Mouse (Mus musculus) stomach, embryonic 16.5 days (tissue): ENCODE results near the gene Arl6ip4. TPM values are rescaled to one million over a fixed set of nuclear protein-coding genes. Genes with fewer than 3 reads are reported as not detected.

Source experiments
- ATAC-seq: fragments of 200-750 bp; cut with Nextera tagmentation; 2 replicates; pipeline ENCODE4 v1.8.0; 2017; ENCODE audit warnings: moderate number of reproducible peaks, moderate TSS enrichment; ENCODE audit not compliant: insufficient read depth, low FRiP score
- H3K27ac ChIP-seq: fragments of 300-500 bp; sonication (generic); 2 replicates; pipeline ENCODE4 v1.5.1; 2014; ENCODE audit warnings: low read length
- H3K27me3 ChIP-seq: fragments of 300-500 bp; sonication (generic); 2 replicates; pipeline ENCODE4 v1.6.1; 2014; ENCODE audit warnings: low read length, control low read depth, mixed read lengths; ENCODE audit not compliant: control insufficient read depth, insufficient read depth
- H3K36me3 ChIP-seq: fragments of 300-500 bp; sonication (generic); 2 replicates; pipeline ENCODE4 v1.6.1; 2014; ENCODE audit warnings: low read length; ENCODE audit not compliant: control insufficient read depth, insufficient read depth
- H3K4me1 ChIP-seq: fragments of 300-500 bp; sonication (generic); 2 replicates; pipeline ENCODE4 v1.6.1; 2014; ENCODE audit warnings: low read length, control low read depth, mixed read lengths; ENCODE audit not compliant: control insufficient read depth, insufficient read depth
- H3K4me2 ChIP-seq: fragments of 300-500 bp; sonication (generic); 2 replicates; pipeline ENCODE4 v1.6.1; 2014; ENCODE audit warnings: low read depth, low read length, mixed read lengths
- H3K4me3 ChIP-seq: fragments of 300-500 bp; sonication (generic); replicated peaks from 2 replicates; pipeline ENCODE4 v1.5.1; 2014; ENCODE audit warnings: mild to moderate bottlenecking, low read length
- H3K9ac ChIP-seq: fragments of 300-500 bp; sonication (generic); 2 replicates; pipeline ENCODE4 v1.6.1; 2014; ENCODE audit warnings: low read length
- H3K9me3 ChIP-seq: fragments of 300-500 bp; sonication (generic); replicated peaks from 2 replicates; pipeline ENCODE4 v1.6.1; 2016; ENCODE audit warnings: low read length, control low read depth; ENCODE audit not compliant: control insufficient read depth
- WGBS: fragments of 180-500 bp; shearing (Covaris S2); extraction: QIAGEN DNeasy Blood & Tissue Kit; methylation state at CpG from one replicate; pipeline ENCODE4 v1.1.7; 2014; 5-methylcytosine and 5-hydroxymethylcytosine counted together
- polyA plus RNA-seq: library from polyadenylated mRNA; unstranded; fragments of >200 nt; fragmentation: Nextera tagmentation; extraction: Ambion mirVana; gene quantifications from 2 replicates; pipeline ENCODE4 v1.2.1, GENCODE M21; 2015

Arl6ip4 gene
- polyA plus RNA-seq, 1 experiment from 2014 or later: 81.6 TPM

GRCm38 (mm10) chr5:124078794-124079416 lies 37.0 kb upstream of the Arl6ip4 start:
- Histone ChIP-seq H3K27ac (no peak overlapping the region), H3K4me3 (no peak overlapping the region), H3K4me2 (no peak overlapping the region), H3K27me3 (no peaks in the 10 kb centered on the region), H3K9me3 (no peaks in the 10 kb centered on the region), H3K4me1 (peaks cover 15% of the 10 kb centered on the region), H3K9ac (peak overlapping the region; percentile 47; the same call in 1 of the 2 replicates), H3K36me3 (no peaks in the 10 kb centered on the region)
- 57% methylated on average over 9 of the region's 9 CpGs for WGBS
- ATAC-seq: peak; percentile 19; the same call in 1 of the 2 replicates

- Histone ChIP-seq H3K4me2 (no peak overlapping the region), H3K9ac (no peak overlapping the region), H3K4me1 (peaks cover 12% of the 10 kb centered on the region), H3K36me3 (no peaks in the 10 kb centered on the region), H3K27ac (no peak overlapping the region), H3K27me3 (no peaks in the 10 kb centered on the region), H3K4me3 (no peak overlapping the region), H3K9me3 (no peaks in the 10 kb centered on the region)
- 86% methylated on average over 17 of the region's 17 CpGs for WGBS
- no peak for ATAC-seq
Measured at GRCm38 (mm10) chr5:124079880-124080279, 36.0 kb upstream of the Arl6ip4 start.

GRCm38 (mm10) chr5:124082447-124082846 lies 33.4 kb upstream of the Arl6ip4 start:
- H3K27ac ChIP-seq: no peak overlapping the region

GRCm38 (mm10) chr5:124082941-124083688 lies 32.8 kb upstream of the Arl6ip4 start:
- Histone ChIP-seq H3K9ac (no peak overlapping the region), H3K27ac (no peak overlapping the region)
- no peak for ATAC-seq

More at GRCm38 (mm10) chr5:124082447-124082846, 33.4 kb upstream of the Arl6ip4 start:
- H3K4me3 ChIP-seq: no peak overlapping the region
- H3K9me3 ChIP-seq: no peaks in the 10 kb centered on the region
- peak overlapping the region; percentile 16; the same call in 1 of the 2 replicates for H3K9ac ChIP-seq
- H3K4me2 ChIP-seq: no peak overlapping the region
- 63% methylated on average over 10 of the region's 10 CpGs for WGBS
- H3K4me1 ChIP-seq: no peaks in the 10 kb centered on the region
- peak; percentile 35; the same call in 1 of the 2 replicates for ATAC-seq
- H3K27me3 ChIP-seq: no peaks in the 10 kb centered on the region
- no peaks in the 10 kb centered on the region for H3K36me3 ChIP-seq

GRCm38 (mm10) chr5:124083850-124084587 lies 31.9 kb upstream of the Arl6ip4 start:
- Histone ChIP-seq H3K9me3 (no peaks in the 10 kb centered on the region), H3K36me3 (no peaks in the 10 kb centered on the region), H3K4me1 (no peaks in the 10 kb centered on the region), H3K9ac (no peak overlapping the region), H3K27ac (peak overlapping the region; percentile 65; the same call in 1 of the 2 replicates), H3K27me3 (no peaks in the 10 kb centered on the region), H3K4me3 (no peak overlapping the region), H3K4me2 (no peak overlapping the region)
- 74% methylated on average over 14 of the region's 14 CpGs for WGBS
- ATAC-seq: peak; percentile 57; the same call in 1 of the 2 replicates

More at GRCm38 (mm10) chr5:124082941-124083688, 32.8 kb upstream of the Arl6ip4 start:
- Histone ChIP-seq H3K4me1 (no peaks in the 10 kb centered on the region), H3K4me2 (no peak overlapping the region), H3K9me3 (no peaks in the 10 kb centered on the region), H3K36me3 (no peaks in the 10 kb centered on the region), H3K27me3 (no peaks in the 10 kb centered on the region), H3K4me3 (no peak overlapping the region)
- 88% methylated on average over 17 of the region's 17 CpGs for WGBS

- Histone ChIP-seq H3K27ac (peak overlapping the region; percentile 65; the same call in 1 of the 2 replicates), H3K4me1 (no peaks in the 10 kb centered on the region), H3K9ac (peak overlapping the region; percentile 29; the same call in 1 of the 2 replicates), H3K4me2 (no peak overlapping the region), H3K4me3 (no peak overlapping the region), H3K9me3 (no peaks in the 10 kb centered on the region), H3K27me3 (no peaks in the 10 kb centered on the region), H3K36me3 (no peaks in the 10 kb centered on the region)
- WGBS: 36% methylated on average over 11 of the region's 11 CpGs
- peak; percentile 30; the same call in 1 of the 2 replicates for ATAC-seq
Measured at GRCm38 (mm10) chr5:124084588-124085173, 31.2 kb upstream of the Arl6ip4 start.

- no peaks in the 10 kb centered on the region for H3K4me1 ChIP-seq
- 0 out of 2 replicates have a peak overlapping the region, but pooled peaks have one; percentile 8 for H3K9ac ChIP-seq
- H3K27ac ChIP-seq: no peak overlapping the region
- H3K4me3 ChIP-seq: no peak overlapping the region
- WGBS: 67% methylated on average over 3 of the region's 3 CpGs
- ATAC-seq: no peak
- H3K27me3 ChIP-seq: no peaks in the 10 kb centered on the region
- H3K4me2 ChIP-seq: no peak overlapping the region
- H3K36me3 ChIP-seq: no peaks in the 10 kb centered on the region
- no peaks in the 10 kb centered on the region for H3K9me3 ChIP-seq
Measured at GRCm38 (mm10) chr5:124085513-124085912, 30.4 kb upstream of the Arl6ip4 start.

- H3K9ac ChIP-seq: no peak overlapping the region
- H3K4me1 ChIP-seq: no peaks in the 10 kb centered on the region
- no peak for ATAC-seq
- WGBS: 78% methylated on average over 4 of the region's 4 CpGs
- H3K27ac ChIP-seq: no peak overlapping the region
- H3K36me3 ChIP-seq: no peaks in the 10 kb centered on the region
- no peaks in the 10 kb centered on the region for H3K27me3 ChIP-seq
- no peak overlapping the region for H3K4me2 ChIP-seq
- no peak overlapping the region for H3K4me3 ChIP-seq
- no peaks in the 10 kb centered on the region for H3K9me3 ChIP-seq
Measured at GRCm38 (mm10) chr5:124086876-124087275, 29.0 kb upstream of the Arl6ip4 start.
